Mouse (Mus musculus): ENCODE data around the gene Lrrc8b. TPM values are rescaled to one million over a fixed set of nuclear protein-coding genes. Genes with fewer than 3 reads are reported as not detected.

Lrrc8b gene
- polyA plus RNA-seq, 1 experiment, result 8.0 TPM

- WGBS, result 88% methylated on average over 8 of the region's 8 CpGs
- no peak for DNase-seq (ENCODE audit: low read depth, low spot score)
Measured at GRCm38 (mm10) chr5:105417217-105417616, 1.6 kb downstream of the Lrrc8b start.

- WGBS, result 68% methylated on average over 7 of the region's 7 CpGs
Measured at GRCm38 (mm10) chr5:105418364-105418763, 2.8 kb downstream of the Lrrc8b start.

GRCm38 (mm10) chr5:105418851-105419250, 3.3 kb downstream of the Lrrc8b start:
- no peak for DNase-seq (ENCODE audit: low read depth, low spot score)
- WGBS, result 85% methylated on average over 5 of the region's 5 CpGs

More at GRCm38 (mm10) chr5:105418364-105418763, 2.8 kb downstream of the Lrrc8b start:
- no peak for DNase-seq (ENCODE audit: low read depth, low spot score)

- DNase-seq (ENCODE audit: low read depth, low spot score), result no peak
- 94% methylated on average over 2 of the region's 2 CpGs for WGBS
Measured at GRCm38 (mm10) chr5:105425587-105425986, 10.0 kb downstream of the Lrrc8b start.

GRCm38 (mm10) chr5:105427326-105427725, 11.8 kb downstream of the Lrrc8b start:
- 95% methylated on average over 7 of the region's 7 CpGs for WGBS
- DNase-seq (ENCODE audit: low read depth, low spot score), result no peak

GRCm38 (mm10) chr5:105428265-105428974, 12.8 kb downstream of the Lrrc8b start:
- 82% methylated on average over 12 of the region's 12 CpGs for WGBS
- no peak for DNase-seq (ENCODE audit: low read depth, low spot score)

- DNase-seq (ENCODE audit: low read depth, low spot score), result no peak
- 88% methylated on average over 8 of the region's 8 CpGs for WGBS
Measured at GRCm38 (mm10) chr5:105430148-105430547, 14.6 kb downstream of the Lrrc8b start.

GRCm38 (mm10) chr5:105439608-105440007, 24.0 kb downstream of the Lrrc8b start:
- 58% methylated on average over 5 of the region's 5 CpGs for WGBS
- no peak for DNase-seq (ENCODE audit: low read depth, low spot score)

- 81% methylated on average over 9 of the region's 9 CpGs for WGBS
- no peak for DNase-seq (ENCODE audit: low read depth, low spot score)
Measured at GRCm38 (mm10) chr5:105440992-105441535, 25.5 kb downstream of the Lrrc8b start.

- 68% methylated on average over 5 of the region's 5 CpGs for WGBS
- no peak for DNase-seq (ENCODE audit: low read depth, low spot score)
Measured at GRCm38 (mm10) chr5:105442212-105443000, 26.8 kb downstream of the Lrrc8b start.

GRCm38 (mm10) chr5:105443057-105443815, 27.7 kb downstream of the Lrrc8b start:
- WGBS, result 67% methylated on average over 11 of the region's 11 CpGs
- no peak for DNase-seq (ENCODE audit: low read depth, low spot score)

- no peak for DNase-seq (ENCODE audit: low read depth, low spot score)
- WGBS, result 55% methylated on average over 6 of the region's 6 CpGs
Measured at GRCm38 (mm10) chr5:105445686-105446085, 30.1 kb downstream of the Lrrc8b start.

- 40% methylated on average over 1 of the region's 1 CpGs for WGBS
- no peak for DNase-seq (ENCODE audit: low read depth, low spot score)
Measured at GRCm38 (mm10) chr5:105454105-105454504, 38.5 kb downstream of the Lrrc8b start.

GRCm38 (mm10) chr5:105459077-105459476, 43.5 kb downstream of the Lrrc8b start:
- no peak for DNase-seq (ENCODE audit: low read depth, low spot score)
- WGBS, result 57% methylated on average over 6 of the region's 6 CpGs

GRCm38 (mm10) chr5:105460551-105460950, 45.0 kb downstream of the Lrrc8b start:
- no peak for DNase-seq (ENCODE audit: low read depth, low spot score)
- WGBS, result 81% methylated on average over 5 of the region's 5 CpGs

- DNase-seq (ENCODE audit: low read depth, low spot score), result no peak
- WGBS, result 93% methylated on average over 1 of the region's 1 CpGs
Measured at GRCm38 (mm10) chr5:105461076-105461475, 45.5 kb downstream of the Lrrc8b start.

- DNase-seq (ENCODE audit: low read depth, low spot score), result no peak
Measured at GRCm38 (mm10) chr5:105464671-105465070, 49.1 kb downstream of the Lrrc8b start.

- DNase-seq (ENCODE audit: low read depth, low spot score), result no peak
Measured at GRCm38 (mm10) chr5:105465550-105465949, 50.0 kb downstream of the Lrrc8b start.

GRCm38 (mm10) chr5:105466471-105466902, 50.9 kb downstream of the Lrrc8b start:
- no peak for DNase-seq (ENCODE audit: low read depth, low spot score)
- WGBS, result 93% methylated on average over 7 of the region's 7 CpGs

More at GRCm38 (mm10) chr5:105465550-105465949, 50.0 kb downstream of the Lrrc8b start:
- WGBS, result 95% methylated on average over 8 of the region's 8 CpGs

GRCm38 (mm10) chr5:105467271-105467670, 51.7 kb downstream of the Lrrc8b start:
- no peak for DNase-seq (ENCODE audit: low read depth, low spot score)
- 87% methylated on average over 10 of the region's 10 CpGs for WGBS
